Mouse (Mus musculus): Measurements from ENCODE around the gene Clspn. TPM values are rescaled to one million over a fixed set of nuclear protein-coding genes. Genes with fewer than 3 reads are reported as not detected.

The Clspn gene
- 1.5 TPM for polyA plus RNA-seq (2017; shearing (Covaris generic))

GRCm38 (mm10) chr4:126556809-126557711 lies at the start of gene Clspn:
TSS of gene Clspn (plus strand) at chr4:126556935.

DNA sequence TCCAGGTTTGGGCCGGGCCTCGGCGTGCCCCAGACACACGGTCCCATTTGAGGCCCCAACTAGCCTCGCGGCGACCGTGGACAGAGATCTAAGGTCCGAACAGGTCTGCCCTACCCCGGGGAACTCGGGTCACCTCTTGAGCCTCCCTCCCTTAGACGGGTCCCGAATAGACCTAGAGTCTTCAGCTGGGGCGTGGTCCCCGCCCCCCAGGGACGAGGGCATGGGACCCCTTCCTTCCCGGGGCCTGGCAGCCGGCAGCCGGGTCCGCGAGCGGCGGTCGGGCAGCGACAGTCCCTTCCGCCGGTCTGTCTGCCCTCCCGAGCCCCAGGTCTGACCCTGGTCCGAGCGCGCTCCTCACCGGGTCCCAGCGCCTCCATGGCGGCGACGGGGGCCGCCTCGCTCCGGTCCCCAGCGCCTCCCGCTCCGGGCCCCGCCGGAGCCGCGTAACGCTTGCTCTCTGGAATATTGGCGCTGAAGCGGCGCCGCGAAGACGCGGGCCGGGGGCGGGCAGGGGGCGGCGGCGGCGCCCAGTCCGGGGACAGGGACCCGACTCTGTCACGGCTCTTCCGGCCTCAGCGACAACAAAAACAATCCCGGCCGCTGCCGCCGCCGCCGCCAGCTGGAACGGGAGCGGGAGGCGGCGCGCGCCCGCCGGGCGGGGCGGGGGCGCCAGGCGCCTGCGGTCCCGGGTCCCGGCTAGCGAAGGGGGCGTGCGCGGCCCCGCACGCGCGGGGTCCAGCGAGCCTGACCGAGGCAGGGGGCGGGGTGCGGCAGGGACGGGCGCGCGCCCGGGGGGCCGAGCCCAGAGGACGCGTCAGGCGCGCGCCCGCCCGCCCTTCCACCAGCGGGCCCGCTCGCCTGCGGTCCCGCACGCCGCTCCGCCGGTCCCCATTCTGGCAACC lies 23.7 kb upstream of the Clspn start, which contains the start of gene Ago4:
Gene Ago4, minus strand, starts transcription at position 646 of the 902 bp plus-strand sequence.

DNA sequence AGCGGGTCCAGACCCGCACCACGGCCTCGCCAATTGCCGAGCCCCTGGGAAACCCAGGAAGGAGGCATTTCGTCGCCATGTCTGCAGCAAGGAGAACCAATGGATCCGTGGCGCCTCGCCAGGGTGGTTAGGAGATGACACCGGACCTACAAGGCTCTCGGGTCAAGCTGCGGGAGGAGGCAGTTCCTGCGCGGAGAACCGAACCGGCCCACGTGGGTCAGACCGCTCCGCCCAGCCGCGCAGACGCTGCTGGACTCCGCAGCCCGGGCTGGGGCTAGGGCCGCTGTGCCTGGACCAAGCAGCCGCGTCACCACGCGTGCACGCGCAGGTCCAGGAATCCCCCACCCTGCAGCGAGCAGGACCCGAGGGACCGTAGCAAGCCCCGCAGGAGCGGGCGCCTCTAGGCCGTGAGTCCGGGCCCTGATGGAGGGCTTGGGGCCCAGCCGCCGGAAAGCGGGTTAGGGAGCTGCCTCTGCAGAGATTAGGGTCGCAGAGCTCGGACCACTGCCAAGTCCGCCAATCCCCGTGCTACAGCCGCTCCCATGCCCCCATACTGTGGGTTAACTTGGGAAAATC lies 53.0 kb downstream of the Clspn start, which contains the start of gene 5730409E04Rik:
Gene 5730409E04Rik, plus strand, starts transcription at position 213 of the 576 bp plus-strand sequence.

Other genes starting within 250 kb of the Clspn start
- gene Adprhl2, start 235.2 kb upstream of the Clspn start, polyA plus RNA-seq (2017; shearing (Covaris generic)): 79.9 TPM
- gene Tekt2, start 231.2 kb upstream of the Clspn start, polyA plus RNA-seq (2017; shearing (Covaris generic)): not detected
- 25.2 TPM for gene Ago3, start 127.4 kb upstream of the Clspn start, polyA plus RNA-seq (2017; shearing (Covaris generic))
- gene Ago1, start 88.4 kb upstream of the Clspn start, polyA plus RNA-seq (2017; shearing (Covaris generic)): 6.3 TPM
- 0.14 TPM for gene Ago4, start 23.5 kb upstream of the Clspn start, polyA plus RNA-seq (2017; shearing (Covaris generic))
- gene 5730409E04Rik, start 52.9 kb downstream of the Clspn start, polyA plus RNA-seq (2017; shearing (Covaris generic)): 0.12 TPM
- 288 TPM for gene Psmb2, start 120.7 kb downstream of the Clspn start, polyA plus RNA-seq (2017; shearing (Covaris generic))
- gene Tfap2e, start 179.3 kb downstream of the Clspn start, polyA plus RNA-seq (2017; shearing (Covaris generic)): not detected
- 54.8 TPM for gene Ncdn, start 196.5 kb downstream of the Clspn start, polyA plus RNA-seq (2017; shearing (Covaris generic))
- 40.6 TPM for gene AU040320, start 196.6 kb downstream of the Clspn start, polyA plus RNA-seq (2017; shearing (Covaris generic))

Data from CD4-positive, CD25-positive, alpha-beta regulatory T cell (primary cell).